Comparison of ENCODE assay signal across 8 mouse cellular contexts in genomic region chr3:88717198-88717798, GRCm38 (mm10). TPM values are rescaled to one million over a fixed set of nuclear protein-coding genes. Genes with fewer than 3 reads are reported as not detected.
DNase-seq lines count a peak whose midpoint lies in the region; ATAC-seq and TF ChIP-seq lines count a peak whose summit lies in the region.

No protein-coding gene starts in this region.

- 0% methylated on average over 9 of the region's 9 CpGs for WGBS in heart, adult 2 months
- WGBS in embryonic facial prominence, embryonic 12.5 days: 9% methylated on average over 9 of the region's 9 CpGs
- WGBS in hindbrain, embryonic 11.5 days: 10% methylated on average over 9 of the region's 9 CpGs
- 11% methylated on average over 9 of the region's 9 CpGs for WGBS in limb, embryonic 13.5 days
- WGBS in midbrain, embryonic 10.5 days: 11% methylated on average over 9 of the region's 9 CpGs

- peaks cover 26% of the 10 kb centered on the region for H3K36me3 ChIP-seq in heart, adult 2 months (ENCODE audit: control insufficient read depth, insufficient read depth, low read length)
- H3K36me3 ChIP-seq in G1E (replicated peaks): peaks cover 64% of the 10 kb centered on the region
- peaks cover 47% of the 10 kb centered on the region for H3K36me3 ChIP-seq in embryonic facial prominence, embryonic 12.5 days
- 0 out of 2 replicates have a peak, but pooled peaks cover 1% of the 10 kb centered on the region for H3K36me3 ChIP-seq in hindbrain, embryonic 11.5 days (ENCODE audit: control insufficient read depth, insufficient read depth, low read length)
- peaks cover 52% of the 10 kb centered on the region for H3K36me3 ChIP-seq in limb, embryonic 13.5 days
- H3K36me3 ChIP-seq in midbrain, embryonic 10.5 days: peaks cover 61% of the 10 kb centered on the region

- no peak for TF ChIP-seq EP300 in heart, adult 2 months (IDR thresholded peaks at IDR 0.05; ENCODE audit: insufficient read depth, low read depth, low read length)

- peak overlapping the region; percentile 96 for H3K27ac ChIP-seq in heart, adult 2 months
- peak overlapping the region; percentile 73 for H3K27ac ChIP-seq in embryonic facial prominence, embryonic 12.5 days
- H3K27ac ChIP-seq in hindbrain, embryonic 11.5 days (ENCODE audit: low read depth, low read length): peak overlapping the region; percentile 65; the same call in 1 of the 2 replicates
- peak overlapping the region; percentile 61; the same call in 1 of the 2 replicates for H3K27ac ChIP-seq in limb, embryonic 13.5 days
- peak overlapping the region; percentile 85 for H3K27ac ChIP-seq in midbrain, embryonic 10.5 days (replicated peaks)

- no peak for TF ChIP-seq CTCF in heart, adult 2 months (IDR thresholded peaks at IDR 0.05)
- no peak for TF ChIP-seq CTCF in G1E (IDR thresholded peaks at IDR 0.05; ENCODE audit: low read depth, low read length)

- intact Hi-C loops in heart, adult 2 months (cut with DNase I): no loop called here

- peak overlapping the region; percentile 71 for H3K4me3 ChIP-seq in heart, adult 2 months
- peak overlapping the region; percentile 89 for H3K4me3 ChIP-seq in G1E (ENCODE audit: low read depth, low read length)
- peak overlapping the region; percentile 78 for H3K4me3 ChIP-seq in embryonic facial prominence, embryonic 12.5 days
- H3K4me3 ChIP-seq in hindbrain, embryonic 11.5 days (ENCODE audit: low read depth, low read length): peak overlapping the region; percentile 71
- peak overlapping the region; percentile 74 for H3K4me3 ChIP-seq in limb, embryonic 13.5 days
- H3K4me3 ChIP-seq in midbrain, embryonic 10.5 days: peak overlapping the region; percentile 87

- no peaks in the 10 kb centered on the region for H3K9me3 ChIP-seq in G1E (replicated peaks)
- H3K9me3 ChIP-seq in embryonic facial prominence, embryonic 12.5 days: no peaks in the 10 kb centered on the region
- H3K9me3 ChIP-seq in hindbrain, embryonic 11.5 days (ENCODE audit: control insufficient read depth, low read length): no peaks in the 10 kb centered on the region
- H3K9me3 ChIP-seq in limb, embryonic 13.5 days: no peaks in the 10 kb centered on the region
- H3K9me3 ChIP-seq in midbrain, embryonic 10.5 days (replicated peaks): no peaks in the 10 kb centered on the region

- TF ChIP-seq POLR2A in heart, adult 2 months (IDR thresholded peaks at IDR 0.05; ENCODE audit: insufficient read depth, low read depth, low read length): 0 out of 2 replicates have a peak, but pooled peaks have one; percentile 1

- ATAC-seq in G1E (ENCODE audit: extremely low read depth, insufficient number of reproducible peaks, low FRiP score, poor library complexity, severe bottlenecking): no peak
- ATAC-seq in embryonic facial prominence, embryonic 12.5 days (ENCODE audit: insufficient number of reproducible peaks, insufficient read depth, low FRiP score, low TSS enrichment): peak; percentile 70
- ATAC-seq in hindbrain, embryonic 11.5 days (ENCODE audit: low FRiP score): peak; percentile 63
- ATAC-seq in limb, embryonic 13.5 days (ENCODE audit: low FRiP score, low read depth): peak; percentile 65; the same call in 1 of the 2 replicates

- H3K27me3 ChIP-seq in heart, adult 2 months (ENCODE audit: control insufficient read depth, insufficient read depth, low read length): no peaks in the 10 kb centered on the region
- no peaks in the 10 kb centered on the region for H3K27me3 ChIP-seq in G1E (ENCODE audit: insufficient read depth, low read length)
- no peaks in the 10 kb centered on the region for H3K27me3 ChIP-seq in embryonic facial prominence, embryonic 12.5 days
- no peaks in the 10 kb centered on the region for H3K27me3 ChIP-seq in hindbrain, embryonic 11.5 days (ENCODE audit: control insufficient read depth, insufficient read depth, low read length)
- no peaks in the 10 kb centered on the region for H3K27me3 ChIP-seq in limb, embryonic 13.5 days
- no peaks in the 10 kb centered on the region for H3K27me3 ChIP-seq in midbrain, embryonic 10.5 days (ENCODE audit: low read depth, poor library complexity, severe bottlenecking)

- peak; percentile 50 to 63 for DNase-seq in heart, adult 2 months
- no peak for DNase-seq in heart, adult 8-10 months (ENCODE audit: low spot score)
- no peak for DNase-seq in G1E (ENCODE audit: low spot score)
- DNase-seq in hindbrain, embryonic 11.5 days (ENCODE audit: low spot score): no peak
- peak; percentile 50 for DNase-seq in midbrain, embryonic 10.5 days (ENCODE audit: low spot score)
- DNase-seq in yolk sac, embryonic 10.5 days (ENCODE audit: low spot score): peak; percentile 50

- H3K4me1 ChIP-seq in heart, adult 2 months (ENCODE audit: control insufficient read depth, insufficient read depth, low read length): peaks cover 12% of the 10 kb centered on the region
- H3K4me1 ChIP-seq in G1E (ENCODE audit: insufficient read depth, low read depth, low read length): peaks cover 42% of the 10 kb centered on the region
- peaks cover 19% of the 10 kb centered on the region; the same call in 1 of the 2 replicates for H3K4me1 ChIP-seq in embryonic facial prominence, embryonic 12.5 days
- H3K4me1 ChIP-seq in hindbrain, embryonic 11.5 days (replicated peaks; ENCODE audit: control insufficient read depth, insufficient read depth, low read length): no peaks in the 10 kb centered on the region
- peaks cover 11% of the 10 kb centered on the region for H3K4me1 ChIP-seq in limb, embryonic 13.5 days
- peaks cover 17% of the 10 kb centered on the region for H3K4me1 ChIP-seq in midbrain, embryonic 10.5 days

- H3K4me2 ChIP-seq in embryonic facial prominence, embryonic 12.5 days (replicated peaks): peak overlapping the region; percentile 78
- H3K4me2 ChIP-seq in hindbrain, embryonic 11.5 days (replicated peaks; ENCODE audit: low read depth, low read length): peak overlapping the region; percentile 76
- H3K4me2 ChIP-seq in limb, embryonic 13.5 days (replicated peaks): peak overlapping the region; percentile 92

- peaks cover 4% of the 10 kb centered on the region for H3K79me2 ChIP-seq in heart, adult 2 months (replicated peaks; ENCODE audit: control insufficient read depth, insufficient read depth, low read length)

- peak overlapping the region; percentile 89 for H3K9ac ChIP-seq in heart, adult 2 months (ENCODE audit: low read depth, low read length)
- peak overlapping the region; percentile 76 for H3K9ac ChIP-seq in embryonic facial prominence, embryonic 12.5 days
- H3K9ac ChIP-seq in hindbrain, embryonic 11.5 days (ENCODE audit: low read depth, low read length): peak overlapping the region; percentile 70
- H3K9ac ChIP-seq in limb, embryonic 13.5 days: peak overlapping the region; percentile 80

RNA-seq across cellular contexts. Expression of gene Rit1, which starts 0.7 kb away (rescaled TPM):
- 10 to 100 TPM; 57.0 to 66.6 TPM for total RNA-seq in heart, adult 2 months (2021)
- polyA plus RNA-seq in heart, adult 2 months (2012; rRNA removed): 98.3 and 112 TPM in 2 replicates
- total RNA-seq in heart, adult 8-10 months (2022): 10 to 100 TPM; 61.8 to 76.1 (median 67.9) TPM
- total RNA-seq in G1E (2014; fragmentation: Nextera tagmentation) (29.7 and 30.8 TPM in 2 replicates), G1E (2017) (30.2 and 35.8 TPM in 2 replicates)
- polyA plus RNA-seq in G1E (2012): 18.2 and 18.3 TPM in 2 replicates
- polyA plus RNA-seq in embryonic facial prominence, embryonic 12.5 days (2016; fragmentation: Nextera tagmentation; extraction: Ambion mirVana): 46.2 and 51.6 TPM in 2 replicates
- 44.6 and 48.4 TPM in 2 replicates for polyA plus RNA-seq in hindbrain, embryonic 11.5 days (2014; fragmentation: Nextera tagmentation; extraction: Ambion mirVana)
- polyA plus RNA-seq in limb, embryonic 13.5 days (2015; fragmentation: Nextera tagmentation; extraction: Ambion mirVana): 50.1 and 51.1 TPM in 2 replicates
- 38.9 and 43.8 TPM in 2 replicates for polyA plus RNA-seq in midbrain, embryonic 10.5 days (2016; fragmentation: Nextera tagmentation; extraction: Ambion mirVana)

RNA-seq across cellular contexts. Expression of gene Khdc4, which starts 31.7 kb away (rescaled TPM):
- total RNA-seq in heart, adult 2 months (2021): 10 to 100 TPM; 24.9 to 25.7 TPM
- 29.9 and 46.1 TPM in 2 replicates for polyA plus RNA-seq in heart, adult 2 months (2012; rRNA removed)
- 10 to 100 TPM; 26.3 to 31.5 (median 27.8) TPM for total RNA-seq in heart, adult 8-10 months (2022)
- total RNA-seq in G1E (2014; fragmentation: Nextera tagmentation) (98.1 and 102 TPM in 2 replicates), G1E (2017) (83.9 and 88.8 TPM in 2 replicates)
- 16.7 and 18.5 TPM in 2 replicates for polyA plus RNA-seq in G1E (2012)
- polyA plus RNA-seq in embryonic facial prominence, embryonic 12.5 days (2016; fragmentation: Nextera tagmentation; extraction: Ambion mirVana): 116 and 117 TPM in 2 replicates
- 103 and 105 TPM in 2 replicates for polyA plus RNA-seq in hindbrain, embryonic 11.5 days (2014; fragmentation: Nextera tagmentation; extraction: Ambion mirVana)
- polyA plus RNA-seq in limb, embryonic 13.5 days (2015; fragmentation: Nextera tagmentation; extraction: Ambion mirVana): 106 TPM in 2 replicates
- 95.5 and 102 TPM in 2 replicates for polyA plus RNA-seq in midbrain, embryonic 10.5 days (2016; fragmentation: Nextera tagmentation; extraction: Ambion mirVana)

RNA-seq across cellular contexts. Expression of gene Syt11, which starts 57.7 kb away (rescaled TPM):
- total RNA-seq in heart, adult 2 months (2021): 1 to 10 TPM; 6.6 to 7.9 TPM
- polyA plus RNA-seq in heart, adult 2 months (2012; rRNA removed): 10.2 and 18.2 TPM in 2 replicates
- 1 to 10 TPM; 6.4 to 9.0 (median 7.7) TPM for total RNA-seq in heart, adult 8-10 months (2022)
- total RNA-seq in G1E (2014; fragmentation: Nextera tagmentation) (3.1 and 4.4 TPM in 2 replicates), G1E (2017) (0.52 and 0.82 TPM in 2 replicates)
- polyA plus RNA-seq in G1E (2012): 0.11 and 0.14 TPM in 2 replicates
- 41.4 and 48.5 TPM in 2 replicates for polyA plus RNA-seq in embryonic facial prominence, embryonic 12.5 days (2016; fragmentation: Nextera tagmentation; extraction: Ambion mirVana)
- polyA plus RNA-seq in hindbrain, embryonic 11.5 days (2014; fragmentation: Nextera tagmentation; extraction: Ambion mirVana): 137 and 151 TPM in 2 replicates
- 24.0 and 27.0 TPM in 2 replicates for polyA plus RNA-seq in limb, embryonic 13.5 days (2015; fragmentation: Nextera tagmentation; extraction: Ambion mirVana)
- 129 and 187 TPM in 2 replicates for polyA plus RNA-seq in midbrain, embryonic 10.5 days (2016; fragmentation: Nextera tagmentation; extraction: Ambion mirVana)

Comparison
In these comparisons a context has a peak if more than half of its experiments do, and no peak if none do; other contexts are left out.
1. DNase-seq: peak in heart, adult 2 months (2 of 2), midbrain, embryonic 10.5 days (single experiment) and yolk sac, embryonic 10.5 days (single experiment); none in heart, adult 8-10 months (single experiment), G1E (single experiment) and hindbrain, embryonic 11.5 days (single experiment).
2. Peak in every context shown above with its lines, with median percentiles within 50 percentile points of each other: H3K27ac ChIP-seq, H3K4me3 ChIP-seq, H3K9ac ChIP-seq and H3K4me2 ChIP-seq.